Mouse (Mus musculus): ENCODE data around the gene AI182371. TPM values are rescaled to one million over a fixed set of nuclear protein-coding genes. Genes with fewer than 3 reads are reported as not detected.

AI182371 gene
- polyA plus RNA-seq, 1 experiment, result 0.03 TPM

- TF ChIP-seq GATA1 (IDR thresholded peaks at IDR 0.05; ENCODE audit: low read length), result no peak
Measured at GRCm38 (mm10) chr2:35102777-35103176, 1.4 kb upstream of the AI182371 start.

GRCm38 (mm10) chr2:35100529-35100928, 814 bp downstream of the AI182371 start:
- no peak for TF ChIP-seq GATA1 (IDR thresholded peaks at IDR 0.05; ENCODE audit: low read length)

DNA sequence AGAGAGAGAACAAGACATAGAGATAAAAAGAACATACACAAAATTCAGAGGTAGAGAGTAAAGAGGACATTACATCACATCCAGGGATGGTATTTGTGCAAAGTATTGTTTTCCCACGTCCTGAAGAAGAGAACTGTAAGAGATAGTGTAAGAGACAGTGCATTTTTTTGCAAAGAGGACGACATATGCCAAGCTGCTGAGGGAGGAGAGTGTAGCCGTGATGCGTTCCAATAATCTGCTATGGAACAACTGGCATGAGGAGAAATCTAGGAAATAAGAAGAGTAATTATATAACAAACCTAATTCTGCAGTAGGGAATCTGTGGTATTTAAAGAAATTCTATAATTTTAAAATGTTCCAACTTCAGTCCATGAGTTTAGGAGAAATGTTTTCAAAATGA, 13.9 kb downstream of the AI182371 start:
- no peak for TF ChIP-seq GATA1 (IDR thresholded peaks at IDR 0.05; ENCODE audit: low read length)

DNA sequence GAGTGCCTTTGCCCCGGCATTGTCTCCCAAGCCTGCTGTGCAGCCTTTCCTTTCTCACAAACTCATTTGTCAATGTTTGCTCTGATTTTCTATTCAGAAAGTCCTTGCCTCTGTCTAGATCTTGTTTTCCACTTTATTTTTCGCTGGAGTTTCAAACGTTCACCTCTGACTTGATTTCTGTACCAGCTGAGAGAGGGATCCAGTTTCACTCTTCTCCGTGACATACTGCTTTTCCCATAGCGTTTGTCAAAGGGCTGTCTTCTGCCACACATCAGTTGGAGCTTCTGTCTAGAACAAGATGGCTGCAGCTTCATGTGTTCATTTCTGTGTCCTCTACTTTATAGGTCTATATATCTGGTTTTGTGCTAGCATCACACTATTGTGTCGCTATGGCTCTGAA, 22.2 kb downstream of the AI182371 start:
- TF ChIP-seq GATA1 (IDR thresholded peaks at IDR 0.05; ENCODE audit: low read length), result no peak

DNA sequence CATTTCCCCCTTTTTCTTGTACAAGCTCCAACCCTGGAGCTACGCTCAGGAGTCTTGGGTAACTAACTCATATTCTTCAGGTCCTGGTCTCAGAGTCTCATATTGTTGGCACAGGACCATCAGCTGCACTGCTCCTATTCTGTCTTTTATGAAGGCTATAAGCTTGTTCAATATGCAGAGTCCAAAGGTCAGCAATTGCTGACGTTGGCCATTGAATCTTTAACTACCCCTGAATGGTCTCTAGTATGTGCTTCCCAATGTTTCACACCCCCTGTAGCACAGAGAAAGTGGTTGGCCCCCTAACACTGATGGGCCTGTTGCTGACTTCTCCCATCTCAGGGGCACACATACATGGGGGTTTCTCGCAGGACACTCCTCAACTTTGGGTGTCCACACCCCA, 27.0 kb downstream of the AI182371 start:
- TF ChIP-seq GATA1 (IDR thresholded peaks at IDR 0.05; ENCODE audit: low read length), result no peak

DNA sequence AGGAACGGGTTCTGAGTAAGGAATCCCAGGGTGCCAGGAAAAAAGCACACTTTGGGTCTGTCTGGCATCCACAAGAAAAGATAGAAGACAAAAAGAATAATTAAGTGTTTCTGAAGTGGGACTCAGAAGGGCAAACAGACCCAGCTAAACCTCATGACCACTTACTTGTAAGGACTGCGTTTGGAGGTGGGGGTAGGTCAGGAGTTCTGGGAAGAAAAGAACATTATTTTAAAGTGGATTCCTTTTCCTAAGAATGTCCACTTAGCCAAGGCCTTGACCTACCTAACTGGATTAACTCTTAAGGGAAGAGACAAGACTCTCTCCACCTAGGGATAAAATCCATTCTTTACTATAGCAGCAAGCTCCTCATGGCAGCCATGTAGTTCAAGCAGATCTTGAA, 28.8 kb downstream of the AI182371 start:
- TF ChIP-seq GATA1 (IDR thresholded peaks at IDR 0.05; ENCODE audit: low read length), result no peak

DNA sequence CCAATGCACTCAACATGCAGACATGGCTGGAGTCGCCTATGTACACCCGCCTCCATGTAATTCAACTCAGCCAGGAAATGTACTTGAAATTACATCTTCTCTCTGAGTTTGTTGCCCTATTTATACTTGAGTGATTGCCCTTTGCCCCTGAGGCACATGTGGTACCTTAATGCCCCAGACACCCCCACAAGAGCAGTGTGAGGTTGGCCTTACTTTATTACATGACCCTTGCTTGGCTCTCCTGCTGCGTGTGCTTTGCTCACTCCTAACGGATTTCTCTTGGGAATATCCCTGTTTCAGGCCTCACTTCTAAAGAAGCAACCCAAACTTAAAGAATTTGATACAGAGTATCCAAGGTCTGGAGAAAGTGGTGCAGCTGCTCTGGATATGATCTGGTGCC, 31.1 kb downstream of the AI182371 start:
- TF ChIP-seq GATA1 (IDR thresholded peaks at IDR 0.05; ENCODE audit: low read length), result no peak

- TF ChIP-seq GATA1 (IDR thresholded peaks at IDR 0.05; ENCODE audit: low read length), result no peak
Measured at GRCm38 (mm10) chr2:35069124-35069523, 32.2 kb downstream of the AI182371 start.

DNA sequence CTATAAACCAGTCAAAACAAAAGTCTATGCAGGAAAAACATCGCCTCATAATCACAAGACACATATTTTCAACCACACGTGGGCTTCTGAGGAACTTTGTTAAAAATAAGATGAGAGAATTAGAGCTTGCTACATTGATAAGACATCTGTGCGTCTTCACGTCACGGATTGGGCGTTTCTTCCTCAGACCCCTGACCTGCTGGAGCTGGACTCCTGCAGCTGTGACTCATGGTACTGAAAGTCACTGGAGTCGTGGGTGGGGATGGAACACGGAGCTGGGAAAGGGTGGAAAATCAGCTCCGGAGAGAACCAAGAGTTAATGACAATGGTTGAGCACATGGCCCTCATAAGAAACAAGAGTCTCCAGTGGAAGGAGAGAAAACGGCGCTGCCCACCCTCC, 34.2 kb downstream of the AI182371 start:
- TF ChIP-seq GATA1 (IDR thresholded peaks at IDR 0.05; ENCODE audit: low read length), result no peak

DNA sequence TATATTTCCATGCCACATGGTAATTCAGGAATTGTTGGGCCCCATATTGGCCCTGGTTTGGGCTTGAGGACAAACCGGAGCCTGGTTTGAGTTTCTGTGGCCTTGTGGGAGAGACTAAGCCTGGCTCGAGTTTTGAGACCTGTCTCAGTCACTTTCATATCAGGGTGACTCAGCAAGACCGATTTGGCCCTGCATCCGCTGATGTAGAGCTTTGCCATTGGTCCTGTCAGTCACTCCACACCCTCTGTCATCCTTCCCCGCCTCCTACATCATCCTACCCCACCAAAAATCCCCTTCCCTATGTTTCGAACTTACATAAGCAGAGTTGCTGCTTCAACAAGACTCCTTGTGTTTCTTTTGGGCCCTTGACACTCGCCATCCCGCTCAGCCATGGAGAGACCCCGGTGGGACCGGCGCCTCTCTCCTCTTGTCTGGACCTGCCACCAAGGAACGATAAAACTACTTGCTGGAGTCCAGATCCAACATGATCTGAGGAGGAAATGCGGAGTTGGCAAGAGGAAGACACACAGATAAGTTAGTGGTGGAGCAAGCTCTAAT, 34.7 kb downstream of the AI182371 start:
- TF ChIP-seq GATA1 (IDR thresholded peaks at IDR 0.05; ENCODE audit: low read length), result no peak

DNA sequence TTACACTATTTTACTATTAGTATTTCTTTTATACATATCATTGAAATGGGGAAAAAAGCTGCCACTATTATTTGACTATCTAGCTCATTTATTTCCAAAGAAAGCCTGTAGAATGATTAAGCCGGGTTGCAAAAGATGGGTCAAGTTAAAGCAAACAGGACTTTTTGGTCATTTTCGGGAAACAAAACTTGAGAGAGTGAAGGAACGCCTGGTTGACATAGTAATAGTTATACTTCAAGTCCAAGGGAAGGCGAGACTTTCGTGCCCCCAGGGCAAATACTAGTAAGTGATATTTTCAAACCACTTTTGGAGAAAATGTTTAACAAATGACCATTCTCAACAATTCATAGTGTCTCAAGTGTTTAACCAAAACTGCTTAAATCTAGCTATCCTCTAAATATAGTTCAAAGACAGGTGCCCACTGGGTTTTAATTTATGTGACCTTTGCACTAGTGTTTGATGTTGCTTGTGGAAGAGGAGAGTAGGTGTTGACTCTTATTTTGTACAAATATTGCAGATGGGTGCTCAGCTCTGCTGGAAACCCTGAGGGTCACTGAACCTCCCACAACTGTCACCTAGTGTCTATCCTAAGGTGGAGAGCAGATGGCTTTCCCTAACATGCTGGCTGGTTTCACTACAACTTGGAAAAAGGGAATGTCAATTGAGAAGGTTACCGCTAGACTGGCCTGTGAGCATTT, 37.9 kb downstream of the AI182371 start:
- TF ChIP-seq GATA1 (IDR thresholded peaks at IDR 0.05; ENCODE audit: low read length), result no peak

- no peak for TF ChIP-seq GATA1 (IDR thresholded peaks at IDR 0.05; ENCODE audit: low read length)
Measured at GRCm38 (mm10) chr2:35061338-35061737, 40.0 kb downstream of the AI182371 start, which contains the start of gene Hc. Hc (minus strand) TSS chr2:35061438.

GRCm38 (mm10) chr2:35060897-35061296, 40.4 kb downstream of the AI182371 start:
- TF ChIP-seq GATA1 (IDR thresholded peaks at IDR 0.05; ENCODE audit: low read length), result no peak

GRCm38 (mm10) chr2:35060256-35060655, 41.1 kb downstream of the AI182371 start:
- no peak for TF ChIP-seq GATA1 (IDR thresholded peaks at IDR 0.05; ENCODE audit: low read length)

DNA sequence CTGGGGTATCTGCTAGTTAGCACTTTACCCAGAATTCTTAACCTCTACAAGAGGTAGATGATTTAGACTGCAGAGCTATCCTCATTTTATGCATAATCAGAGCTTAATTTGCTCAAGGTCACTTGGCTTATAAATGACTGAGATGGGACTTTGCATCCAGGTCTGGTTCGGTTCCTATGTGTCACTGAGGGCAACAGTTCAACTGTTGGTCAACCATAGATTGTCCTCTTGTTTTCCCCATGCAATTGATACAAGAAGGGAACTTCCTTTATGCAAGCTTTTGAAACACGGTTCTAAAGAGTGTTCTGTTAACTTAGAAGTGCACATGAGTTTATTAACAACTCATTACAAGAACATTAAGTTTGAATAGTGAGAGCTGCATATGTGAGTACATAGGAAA, 43.0 kb downstream of the AI182371 start:
- TF ChIP-seq GATA1 (IDR thresholded peaks at IDR 0.05; ENCODE audit: low read length), result no peak

GRCm38 (mm10) chr2:35057243-35057642, 44.1 kb downstream of the AI182371 start:
- TF ChIP-seq GATA1 (IDR thresholded peaks at IDR 0.05; ENCODE audit: low read length), result no peak

DNA sequence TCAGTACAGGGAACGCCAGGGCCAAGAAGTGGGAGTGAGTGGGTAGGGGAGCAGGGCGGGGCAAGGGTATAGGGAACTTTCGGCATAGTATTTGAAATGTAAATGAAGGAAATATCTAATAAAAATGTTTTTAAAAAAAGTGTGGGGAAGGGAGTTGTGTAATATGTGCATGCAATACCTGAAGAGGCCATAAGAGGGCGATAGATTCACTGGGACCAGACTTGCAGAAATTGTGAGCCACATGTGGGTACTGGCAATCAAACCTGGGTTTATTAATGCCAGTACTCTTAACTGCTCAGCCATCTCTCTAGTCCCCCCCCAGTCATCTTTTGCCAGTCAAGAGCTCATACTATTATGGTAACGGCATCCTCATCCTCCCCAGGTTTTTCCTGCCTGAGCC, 52.5 kb downstream of the AI182371 start:
- TF ChIP-seq GATA1 (IDR thresholded peaks at IDR 0.05; ENCODE audit: low read length), result no peak

All from G1E-ER4 (cell line).